In genomic region chr5:111115519-111116350, GRCm38 (mm10) we compare ENCODE assay signal across 8 mouse cellular contexts.
DNase-seq lines count a peak whose midpoint lies in the region; ATAC-seq and TF ChIP-seq lines count a peak whose summit lies in the region.

No protein-coding gene starts in this region.

- H3K9me3 ChIP-seq in hindbrain, embryonic 10.5 days = no peaks in the 10 kb centered on the region
- no peaks in the 10 kb centered on the region for H3K9me3 ChIP-seq in hindbrain, postnatal 0 days (ENCODE audit: low read length)
- H3K9me3 ChIP-seq in forebrain, embryonic 16.5 days (ENCODE audit: control insufficient read depth, low read length) = no peaks in the 10 kb centered on the region

- intact Hi-C loops in heart, postnatal 36 days (cut with DNase I) = loop anchor here (10.0 kb wide), 1 partner anchor 59 kb away; no protein-coding TSS in a partner anchor

- H3K27me3 ChIP-seq in hindbrain, embryonic 10.5 days (ENCODE audit: insufficient read depth, poor library complexity, severe bottlenecking) = no peaks in the 10 kb centered on the region
- no peaks in the 10 kb centered on the region for H3K27me3 ChIP-seq in hindbrain, postnatal 0 days (ENCODE audit: insufficient read depth, low read length)
- H3K27me3 ChIP-seq in forebrain, embryonic 16.5 days (replicated peaks; ENCODE audit: control insufficient read depth, insufficient read depth, low read length) = no peaks in the 10 kb centered on the region

- H3K4me3 ChIP-seq in hindbrain, embryonic 10.5 days = no peak overlapping the region
- no peak overlapping the region for H3K4me3 ChIP-seq in hindbrain, postnatal 0 days (ENCODE audit: low read length)
- no peak overlapping the region for H3K4me3 ChIP-seq in forebrain, embryonic 16.5 days (replicated peaks; ENCODE audit: low read length)

- TF ChIP-seq CTCF in hindbrain, postnatal 0 days (IDR thresholded peaks at IDR 0.05; ENCODE audit: low read depth) = no peak

- no peak for ATAC-seq in hindbrain, postnatal 0 days
- peak; percentile 81 for ATAC-seq in common myeloid progenitor, adult 5-6 weeks (replicated peaks; ENCODE audit: low read depth, poor library complexity, severe bottlenecking)
- no peak for ATAC-seq in megakaryocyte-erythroid progenitor cell, adult 5-6 weeks (replicated peaks; ENCODE audit: low FRiP score, low TSS enrichment, poor library complexity, severe bottlenecking)
- no peak for ATAC-seq in forebrain, embryonic 16.5 days

- H3K36me3 ChIP-seq in hindbrain, embryonic 10.5 days = no peaks in the 10 kb centered on the region
- no peaks in the 10 kb centered on the region for H3K36me3 ChIP-seq in hindbrain, postnatal 0 days (ENCODE audit: insufficient read depth, low read length)
- H3K36me3 ChIP-seq in forebrain, embryonic 16.5 days (ENCODE audit: control insufficient read depth, insufficient read depth) = no peaks in the 10 kb centered on the region; the same call in 1 of the 2 replicates

- no peak overlapping the region for H3K9ac ChIP-seq in hindbrain, postnatal 0 days (replicated peaks; ENCODE audit: low read length)
- no peak overlapping the region for H3K9ac ChIP-seq in forebrain, embryonic 16.5 days (replicated peaks; ENCODE audit: low read depth, low read length)

- H3K4me1 ChIP-seq in hindbrain, embryonic 10.5 days (replicated peaks) = peaks cover 38% of the 10 kb centered on the region
- peaks cover 6% of the 10 kb centered on the region; the same call in 1 of the 2 replicates for H3K4me1 ChIP-seq in hindbrain, postnatal 0 days (ENCODE audit: insufficient read depth, low read length)
- peaks cover 16% of the 10 kb centered on the region for H3K4me1 ChIP-seq in forebrain, embryonic 16.5 days (replicated peaks; ENCODE audit: control insufficient read depth, insufficient read depth, low read length)

- 0 out of 2 replicates have a peak overlapping the region, but pooled peaks have one; percentile 24 for H3K27ac ChIP-seq in hindbrain, embryonic 10.5 days
- H3K27ac ChIP-seq in hindbrain, postnatal 0 days = no peak overlapping the region
- no peak overlapping the region for H3K27ac ChIP-seq in forebrain, embryonic 16.5 days (ENCODE audit: low read length)

- 65% methylated on average over 15 of the region's 15 CpGs for WGBS in hindbrain, embryonic 10.5 days
- WGBS in hindbrain, postnatal 0 days = 60% methylated on average over 15 of the region's 15 CpGs
- 73% methylated on average over 15 of the region's 15 CpGs for WGBS in forebrain, embryonic 16.5 days

- DNase-seq in hindbrain, embryonic 10.5 days (ENCODE audit: low spot score) = no peak
- no peak for DNase-seq in hindbrain, postnatal 0 days (ENCODE audit: low spot score)
- peak; percentile 25 to 34 for DNase-seq in heart, postnatal 36 days
- peak; percentile 25 for DNase-seq in lung, postnatal 14 days
- DNase-seq in thymus, postnatal 25 days = peak; percentile 19

- no peak overlapping the region for H3K4me2 ChIP-seq in hindbrain, postnatal 0 days (ENCODE audit: low read depth, low read length)
- H3K4me2 ChIP-seq in forebrain, embryonic 16.5 days (ENCODE audit: low read length) = no peak overlapping the region

Comparison
In these comparisons a context has a peak if more than half of its experiments do, and no peak if none do; other contexts are left out.
1. DNase-seq: peak in heart, postnatal 36 days (2 of 2), lung, postnatal 14 days (single experiment) and thymus, postnatal 25 days (single experiment); none in hindbrain, embryonic 10.5 days (single experiment) and hindbrain, postnatal 0 days (single experiment).